Mouse (Mus musculus) liver, embryonic 11.5 days (tissue): ENCODE measurements at regions not wholly inside any gene's neighbourhood (a gene's known extent, or its start where the extent isn't known, plus 50 kb on each side); places are given as distances from the start of the nearest gene placed in this dataset.

Experiments
- ATAC-seq: fragments of 200-750 bp; cut with Nextera tagmentation; replicated peaks from 2 replicates; pipeline ENCODE4 v1.8.0; 2017; ENCODE audit warnings: moderate number of reproducible peaks, mild to moderate bottlenecking, moderate TSS enrichment, moderate library complexity; ENCODE audit not compliant: low FRiP score
- DNase-seq: peaks from one replicate; pipeline ENCODE4 v3.0.0-alpha.2; 2017; ENCODE audit warnings: low spot score
- H3K27ac ChIP-seq: fragments of 300-500 bp; sonication (generic); 2 replicates; pipeline ENCODE4 v1.5.1; 2014; ENCODE audit warnings: mild to moderate bottlenecking, low read depth, low read length, control low read depth
- H3K27me3 ChIP-seq: fragments of 300-500 bp; sonication (generic); replicated peaks from 2 replicates; pipeline ENCODE4 v1.6.1; 2014; ENCODE audit warnings: low read length, mixed read lengths; ENCODE audit not compliant: control insufficient read depth, insufficient read depth
- H3K36me3 ChIP-seq: fragments of 300-500 bp; sonication (generic); 2 replicates; pipeline ENCODE4 v1.6.1; 2014; ENCODE audit warnings: mild to moderate bottlenecking, low read length, moderate library complexity, mixed read lengths; ENCODE audit not compliant: control insufficient read depth, insufficient read depth
- H3K4me1 ChIP-seq: fragments of 300-500 bp; sonication (generic); replicated peaks from 2 replicates; pipeline ENCODE4 v1.6.1; 2014; ENCODE audit warnings: low read length, mixed read lengths; ENCODE audit not compliant: control insufficient read depth, insufficient read depth
- H3K4me2 ChIP-seq: fragments of 300-500 bp; sonication (generic); 2 replicates; pipeline ENCODE4 v1.6.1; 2014; ENCODE audit warnings: mild to moderate bottlenecking, control low read depth, moderate library complexity
- H3K4me3 ChIP-seq: fragments of 300-500 bp; sonication (generic); 2 replicates; pipeline ENCODE4 v1.5.1; 2014; ENCODE audit warnings: low read depth, low read length, control low read depth
- H3K9ac ChIP-seq: fragments of 300-500 bp; sonication (generic); 2 replicates; pipeline ENCODE4 v1.6.1; 2014; ENCODE audit warnings: low read depth, low read length, control low read depth
- H3K9me3 ChIP-seq: fragments of 300-500 bp; sonication (generic); 2 replicates; pipeline ENCODE4 v1.6.1; 2016; ENCODE audit warnings: low read length, inconsistent platforms, mixed read lengths; ENCODE audit not compliant: control insufficient read depth
- WGBS: fragments of 180-500 bp; shearing (Covaris S2); extraction: QIAGEN DNeasy Blood & Tissue Kit; methylation state at CpG from one replicate; pipeline ENCODE4 v1.1.7; 2014; 5-methylcytosine and 5-hydroxymethylcytosine counted together

- Histone ChIP-seq H3K4me3 (no peak overlapping the region), H3K36me3 (no peaks in the 10 kb centered on the region), H3K4me1 (no peaks in the 10 kb centered on the region), H3K4me2 (no peak overlapping the region), H3K9me3 (no peaks in the 10 kb centered on the region), H3K27me3 (no peaks in the 10 kb centered on the region), H3K27ac (no peak overlapping the region), H3K9ac (no peak overlapping the region)
- ATAC-seq: no peak
- no peak for DNase-seq
- WGBS: 81% methylated on average over 4 of the region's 4 CpGs
Measured at GRCm38 (mm10) chr15:5554926-5555325, 310.9 kb upstream of the Ptger4 start.

GRCm38 (mm10) chr15:5555381-5556066 lies 311.5 kb upstream of the Ptger4 start:
- H3K27me3 ChIP-seq: no peaks in the 10 kb centered on the region
- no peak overlapping the region for H3K27ac ChIP-seq
- H3K36me3 ChIP-seq: no peaks in the 10 kb centered on the region
- no peak overlapping the region for H3K4me3 ChIP-seq
- ATAC-seq (no peak), DNase-seq (no peak)
- 81% methylated on average over 7 of the region's 7 CpGs for WGBS
- no peaks in the 10 kb centered on the region for H3K9me3 ChIP-seq
- no peak overlapping the region for H3K4me2 ChIP-seq
- H3K4me1 ChIP-seq: no peaks in the 10 kb centered on the region
- no peak overlapping the region for H3K9ac ChIP-seq

DNA sequence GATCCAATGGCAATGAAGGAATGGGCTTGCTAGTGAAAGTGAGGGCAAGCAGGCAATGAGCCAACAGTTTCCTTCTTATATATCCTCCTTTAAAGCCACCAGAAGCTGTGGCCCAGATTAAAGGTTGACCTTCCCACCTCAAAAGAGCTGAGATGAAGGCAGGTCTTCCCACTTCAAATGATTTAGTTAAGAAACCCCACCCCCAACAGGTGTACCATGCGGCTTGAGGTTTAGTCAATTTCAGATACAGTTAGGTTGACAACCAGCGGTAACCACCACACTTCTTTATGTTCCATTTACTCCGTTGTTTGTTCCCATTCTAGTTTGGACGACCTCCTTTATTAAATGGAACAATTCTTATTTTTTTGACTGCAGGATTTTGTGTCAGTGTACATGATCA lies 317.8 kb upstream of the Ptger4 start:
- no peak overlapping the region for H3K27ac ChIP-seq
- 84% methylated on average over 4 of the region's 4 CpGs for WGBS
- H3K4me3 ChIP-seq: no peak overlapping the region
- no peak overlapping the region for H3K4me2 ChIP-seq
- no peaks in the 10 kb centered on the region for H3K4me1 ChIP-seq
- ATAC-seq (no peak), DNase-seq (no peak)
- H3K36me3 ChIP-seq: no peaks in the 10 kb centered on the region
- H3K9me3 ChIP-seq: no peaks in the 10 kb centered on the region
- H3K9ac ChIP-seq: no peak overlapping the region
- no peaks in the 10 kb centered on the region for H3K27me3 ChIP-seq

- ATAC-seq (no peak), DNase-seq (no peak)
- Histone ChIP-seq H3K36me3 (no peaks in the 10 kb centered on the region), H3K9ac (no peak overlapping the region), H3K27ac (no peak overlapping the region), H3K27me3 (no peaks in the 10 kb centered on the region), H3K4me2 (no peak overlapping the region), H3K4me3 (no peak overlapping the region), H3K4me1 (no peaks in the 10 kb centered on the region), H3K9me3 (no peaks in the 10 kb centered on the region)
Measured at GRCm38 (mm10) chr15:5574366-5574765, 330.4 kb upstream of the Ptger4 start.

DNA sequence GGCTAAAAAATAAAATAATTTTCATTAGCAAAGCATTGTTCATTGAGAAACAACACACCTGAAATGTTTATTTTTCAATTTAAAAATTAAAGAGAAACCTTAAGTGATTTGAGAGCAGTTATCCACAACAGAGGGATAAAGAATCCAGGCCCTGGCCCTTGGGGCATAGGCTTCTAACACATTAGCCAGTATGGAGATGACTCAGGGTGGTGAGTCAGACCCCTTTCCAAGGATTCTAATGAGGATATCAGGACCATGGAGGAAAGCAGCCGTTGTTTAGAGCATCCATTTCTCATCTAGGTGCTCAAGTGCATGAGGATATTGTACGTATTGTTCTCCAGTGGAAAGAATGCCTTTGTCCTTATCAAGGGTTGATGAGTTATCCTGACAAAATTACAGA lies 335.6 kb upstream of the Ptger4 start:
- Histone ChIP-seq H3K27me3 (no peaks in the 10 kb centered on the region), H3K4me3 (no peak overlapping the region), H3K9ac (no peak overlapping the region), H3K4me1 (no peaks in the 10 kb centered on the region), H3K4me2 (no peak overlapping the region), H3K36me3 (no peaks in the 10 kb centered on the region), H3K27ac (no peak overlapping the region), H3K9me3 (no peaks in the 10 kb centered on the region)
- ATAC-seq: no peak
- WGBS: 61% methylated on average over 2 of the region's 2 CpGs
- no peak for DNase-seq

DNA sequence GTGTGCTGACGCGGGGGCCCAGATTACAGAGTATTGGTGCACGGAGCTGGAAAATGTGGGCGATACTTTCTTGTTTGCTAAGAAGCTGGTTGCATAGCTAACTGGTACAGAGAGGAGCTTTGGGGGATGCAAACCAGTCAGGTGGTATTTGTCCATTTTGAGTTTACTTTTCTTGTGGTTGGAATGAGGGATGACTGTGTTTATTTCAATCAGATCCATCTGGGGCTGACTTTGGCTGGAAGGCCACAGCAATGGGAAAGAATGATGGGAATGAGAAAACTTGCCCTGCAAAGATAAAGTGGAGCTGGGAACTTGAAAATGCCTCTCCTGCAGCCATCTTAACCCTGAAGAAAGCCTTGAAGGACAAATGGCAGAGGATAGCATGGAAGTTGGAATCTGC lies 336.4 kb upstream of the Ptger4 start:
- H3K4me1 ChIP-seq: no peaks in the 10 kb centered on the region
- 88% methylated on average over 4 of the region's 4 CpGs for WGBS
- H3K9ac ChIP-seq: no peak overlapping the region
- no peak overlapping the region for H3K27ac ChIP-seq
- ATAC-seq (no peak), DNase-seq (no peak)
- H3K27me3 ChIP-seq: no peaks in the 10 kb centered on the region
- H3K9me3 ChIP-seq: no peaks in the 10 kb centered on the region
- no peak overlapping the region for H3K4me3 ChIP-seq
- no peaks in the 10 kb centered on the region for H3K36me3 ChIP-seq
- H3K4me2 ChIP-seq: no peak overlapping the region

DNA sequence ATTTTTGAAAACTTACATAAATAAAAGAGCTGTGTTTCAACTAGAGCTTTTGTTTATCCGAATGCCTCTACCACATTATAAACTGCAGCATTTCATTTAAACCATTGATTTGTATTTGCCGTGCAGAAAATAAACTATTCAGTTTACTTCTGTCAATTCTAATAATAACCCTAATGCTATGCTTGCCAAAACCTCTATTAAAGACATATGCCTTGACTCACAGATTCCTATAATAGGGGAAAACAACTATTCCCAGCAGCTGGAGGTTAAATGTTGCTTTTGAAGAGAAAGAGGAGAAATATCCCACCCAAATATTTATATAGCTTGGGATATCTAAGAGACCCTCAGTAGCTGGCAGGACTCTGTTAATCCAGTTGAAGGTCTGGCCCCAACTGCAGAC lies 340.4 kb upstream of the Ptger4 start:
- whole genome bisulfite sequencing: 85% methylated on average over 2 of the region's 2 CpGs
- Histone ChIP-seq H3K27me3 (no peaks in the 10 kb centered on the region), H3K4me1 (no peaks in the 10 kb centered on the region), H3K27ac (no peak overlapping the region), H3K36me3 (no peaks in the 10 kb centered on the region), H3K4me2 (no peak overlapping the region), H3K9me3 (no peaks in the 10 kb centered on the region), H3K9ac (no peak overlapping the region), H3K4me3 (no peak overlapping the region)
- no peak for DNase-seq
- ATAC-seq: no peak

DNA sequence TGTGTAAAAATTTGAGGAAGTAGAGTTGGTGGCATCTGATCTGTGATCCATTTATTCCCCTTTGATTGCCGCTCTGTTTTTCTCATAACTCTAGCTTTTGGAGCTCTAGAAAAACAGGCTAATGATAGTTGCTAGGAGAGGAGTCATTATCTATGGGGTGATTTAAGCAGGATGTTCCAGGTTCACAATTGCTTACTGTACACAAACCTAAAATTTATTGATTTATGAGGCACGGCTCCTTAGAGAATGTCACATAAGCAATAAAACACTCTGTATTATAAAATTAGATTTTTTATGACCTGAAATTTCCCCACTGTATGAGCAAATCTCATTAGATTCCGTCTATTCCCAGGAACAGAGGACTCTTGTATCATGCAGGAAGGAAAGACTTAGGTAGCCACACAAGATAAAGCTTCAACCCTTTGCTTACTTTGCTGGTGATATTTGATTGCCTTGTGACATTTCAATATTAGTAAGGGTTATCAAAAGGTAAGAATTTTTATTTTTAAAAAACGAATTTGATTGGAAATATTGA lies 360.8 kb upstream of the Ptger4 start:
- H3K27me3 ChIP-seq: no peaks in the 10 kb centered on the region
- no peak overlapping the region for H3K9ac ChIP-seq
- no peaks in the 10 kb centered on the region for H3K4me1 ChIP-seq
- H3K27ac ChIP-seq: no peak overlapping the region
- DNase-seq (no peak), ATAC-seq (no peak)
- no peak overlapping the region for H3K4me3 ChIP-seq
- H3K9me3 ChIP-seq: no peaks in the 10 kb centered on the region
- WGBS: 60% methylated on average over 4 of the region's 4 CpGs
- no peaks in the 10 kb centered on the region for H3K36me3 ChIP-seq
- no peak overlapping the region for H3K4me2 ChIP-seq

DNA sequence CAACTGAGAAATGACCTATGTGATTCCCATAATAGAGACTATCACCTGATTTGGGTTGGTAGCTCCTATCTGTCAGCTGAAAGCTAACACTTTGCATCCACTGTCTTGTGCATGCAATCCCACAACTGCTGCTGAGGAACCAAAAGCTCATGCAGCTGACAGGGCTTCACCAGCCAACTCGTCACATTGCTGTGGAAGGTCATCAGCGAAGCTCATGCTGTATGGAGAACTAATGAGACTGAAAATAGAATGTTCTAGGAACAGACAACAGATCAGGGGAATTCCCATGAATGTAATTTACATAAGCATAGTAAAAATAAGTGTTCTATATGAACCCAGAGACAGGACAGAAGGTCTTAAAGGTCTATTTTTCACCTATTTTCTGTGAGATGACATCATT lies 363.5 kb upstream of the Ptger4 start:
- Histone ChIP-seq H3K9ac (no peak overlapping the region), H3K36me3 (no peaks in the 10 kb centered on the region), H3K4me2 (no peak overlapping the region), H3K27ac (no peak overlapping the region), H3K4me3 (no peak overlapping the region), H3K4me1 (no peaks in the 10 kb centered on the region), H3K9me3 (no peaks in the 10 kb centered on the region), H3K27me3 (no peaks in the 10 kb centered on the region)
- no peak for ATAC-seq
- 60% methylated on average over 2 of the region's 2 CpGs for WGBS
- no peak for DNase-seq
